Mouse (Mus musculus) forebrain, postnatal 0 days (tissue): Measurements from ENCODE around the gene Armh1. TPM values are rescaled to one million over a fixed set of nuclear protein-coding genes. Genes with fewer than 3 reads are reported as not detected.
A peak's percentile ranks its signal among the peaks of the same experiment; 100 is the strongest.

Experiments
- ATAC-seq: fragments of 200-750 bp; cut with Nextera tagmentation; 2 replicates; pipeline ENCODE4 v1.8.0; 2017; ENCODE audit warnings: mild to moderate bottlenecking, moderate library complexity
- DNase-seq: peaks from one replicate; pipeline ENCODE4 v3.0.0-alpha.2; 2015
- H3K27ac ChIP-seq: fragments of 300-500 bp; sonication (generic); 2 replicates; pipeline ENCODE4 v1.5.1; 2014; ENCODE audit warnings: low read depth, mild to moderate bottlenecking, antibody characterized with exemption, low read length, moderate library complexity, mixed read lengths
- H3K27me3 ChIP-seq: fragments of 300-500 bp; sonication (generic); 2 replicates; pipeline ENCODE4 v1.6.1; 2014; ENCODE audit warnings: mild to moderate bottlenecking, low read length, mixed read lengths; ENCODE audit not compliant: insufficient read depth
- H3K36me3 ChIP-seq: fragments of 300-500 bp; sonication (generic); 2 replicates; pipeline ENCODE4 v1.6.1; 2014; ENCODE audit warnings: mild to moderate bottlenecking, moderate library complexity; ENCODE audit not compliant: insufficient read depth
- H3K4me1 ChIP-seq: fragments of 300-500 bp; sonication (generic); 2 replicates; pipeline ENCODE4 v1.6.1; 2014; ENCODE audit warnings: antibody characterized with exemption; ENCODE audit not compliant: insufficient read depth
- H3K4me2 ChIP-seq: fragments of 300-500 bp; sonication (generic); 2 replicates; pipeline ENCODE4 v1.6.1; 2014; ENCODE audit warnings: low read depth, mild to moderate bottlenecking, moderate library complexity
- H3K4me3 ChIP-seq: fragments of 300-500 bp; sonication (generic); 2 replicates; pipeline ENCODE4 v1.5.1; 2014; ENCODE audit warnings: low read depth, low read length, mixed read lengths
- H3K9ac ChIP-seq: fragments of 300-500 bp; sonication (generic); 2 replicates; pipeline ENCODE4 v1.6.1; 2014; ENCODE audit warnings: mild to moderate bottlenecking
- H3K9me3 ChIP-seq: fragments of 300-500 bp; sonication (generic); 2 replicates; pipeline ENCODE4 v1.6.1; 2016; ENCODE audit warnings: low read length
- CTCF ChIP-seq: sonication (generic); IDR thresholded peaks from 2 replicates; pipeline ENCODE4 v1.5.1; 2016; ENCODE audit warnings: antibody characterized with exemption, control low read depth, low read depth
- WGBS: fragments of 180-500 bp; shearing (Covaris S2); extraction: QIAGEN DNeasy Blood & Tissue Kit; methylation state at CpG from one replicate; pipeline ENCODE4 v1.1.7; 2014; 5-methylcytosine and 5-hydroxymethylcytosine counted together
- polyA plus RNA-seq: library from polyadenylated mRNA; unstranded; fragments of >200 nt; fragmentation: Nextera tagmentation; extraction: Ambion mirVana; gene quantifications from 2 replicates; pipeline ENCODE4 v1.2.1, GENCODE M21; 2015
- total RNA-seq: library from RNA; depleted of rRNA; stranded (reverse); fragments of >200 nt; gene quantifications from 2 replicates; pipeline ENCODE4 v1.2.3, GENCODE M21; 2014

The Armh1 gene
- total and polyA plus RNA-seq, 2 experiments from 2014 or later, result 1.5 to 2.5 TPM

DNA sequence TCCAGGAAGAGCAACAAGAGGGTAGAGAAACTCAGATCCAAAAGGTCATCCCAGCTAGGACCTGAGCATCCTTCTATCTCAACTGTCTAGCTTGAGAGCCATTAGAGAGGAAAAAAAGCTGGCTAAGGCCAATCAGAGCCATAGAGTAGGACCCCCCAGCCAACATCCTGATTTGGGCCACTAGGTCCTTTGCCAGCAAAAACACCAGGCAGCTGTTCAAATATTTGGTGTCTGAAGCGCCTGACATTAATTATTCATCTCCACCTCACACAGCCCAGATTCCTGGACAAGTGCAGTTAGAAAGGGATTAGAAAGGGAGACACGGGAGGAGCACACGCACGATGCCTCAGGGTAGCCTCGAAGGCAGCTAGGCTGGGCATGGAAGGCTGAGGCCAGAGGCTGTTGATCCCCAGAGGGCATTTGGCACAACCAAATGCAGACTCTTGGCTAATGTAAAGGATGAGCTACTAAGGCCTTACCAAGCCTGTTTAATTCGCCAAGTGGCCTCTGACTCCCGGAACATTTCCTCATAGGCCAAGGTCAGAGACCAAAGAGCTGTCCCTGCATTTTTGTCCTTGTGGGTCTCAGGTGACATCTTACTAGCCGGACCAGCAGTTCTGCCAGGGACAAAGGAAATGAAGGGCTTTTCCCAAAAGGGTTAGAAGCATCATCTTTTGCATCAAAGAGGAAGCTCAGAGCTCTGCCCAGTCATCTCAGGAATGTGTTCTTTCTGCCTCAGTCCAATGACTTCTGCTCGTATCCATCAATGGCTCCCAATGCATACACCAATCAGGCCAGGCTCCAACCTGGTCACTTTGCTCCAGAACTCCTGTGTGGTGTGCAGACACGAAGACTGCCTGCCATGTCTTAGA lies 26.7 kb upstream of the Armh1 start:
- no peaks in the 10 kb centered on the region for H3K9me3 ChIP-seq
- no peak overlapping the region for H3K4me2 ChIP-seq
- TF ChIP-seq CTCF, result no peak
- WGBS, result 66% methylated on average over 10 of the region's 10 CpGs
- no peaks in the 10 kb centered on the region for H3K27me3 ChIP-seq
- H3K4me3 ChIP-seq, result no peak overlapping the region
- H3K4me1 ChIP-seq, result 0 out of 2 replicates have a peak, but pooled peaks cover 3% of the 10 kb centered on the region
- DNase-seq, result no peak
- H3K9ac ChIP-seq, result no peak overlapping the region
- ATAC-seq, result no peak
- peaks cover 65% of the 10 kb centered on the region for H3K36me3 ChIP-seq
- H3K27ac ChIP-seq, result no peak overlapping the region

DNA sequence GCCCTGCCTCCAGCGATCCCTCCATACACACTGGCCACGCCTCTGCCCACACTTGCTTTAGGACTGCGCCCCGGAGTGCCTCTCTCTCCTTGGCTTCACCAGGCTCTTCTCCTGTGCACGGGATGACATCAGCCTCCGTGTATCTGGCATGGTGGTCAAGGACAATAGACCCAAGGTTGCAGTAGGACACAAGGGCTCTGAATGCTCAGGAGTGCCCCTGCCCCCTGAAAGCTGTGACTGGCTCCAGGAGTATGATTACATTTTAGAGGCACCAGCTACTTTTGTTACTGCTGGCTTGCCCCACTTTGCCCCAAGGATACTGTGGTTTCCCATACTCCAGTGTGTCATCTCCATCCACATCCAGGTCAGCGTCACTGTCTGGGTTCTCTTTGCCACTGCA lies 25.8 kb upstream of the Armh1 start:
- no peaks in the 10 kb centered on the region for H3K27me3 ChIP-seq
- no peak for TF ChIP-seq CTCF
- 96% methylated on average over 7 of the region's 7 CpGs for WGBS
- no peaks in the 10 kb centered on the region for H3K9me3 ChIP-seq
- H3K4me2 ChIP-seq, result no peak overlapping the region
- DNase-seq (no peak), ATAC-seq (no peak)
- peaks cover 68% of the 10 kb centered on the region for H3K36me3 ChIP-seq
- no peaks in the 10 kb centered on the region for H3K4me1 ChIP-seq
- no peak overlapping the region for H3K27ac ChIP-seq
- no peak overlapping the region for H3K9ac ChIP-seq
- H3K4me3 ChIP-seq, result no peak overlapping the region

DNA sequence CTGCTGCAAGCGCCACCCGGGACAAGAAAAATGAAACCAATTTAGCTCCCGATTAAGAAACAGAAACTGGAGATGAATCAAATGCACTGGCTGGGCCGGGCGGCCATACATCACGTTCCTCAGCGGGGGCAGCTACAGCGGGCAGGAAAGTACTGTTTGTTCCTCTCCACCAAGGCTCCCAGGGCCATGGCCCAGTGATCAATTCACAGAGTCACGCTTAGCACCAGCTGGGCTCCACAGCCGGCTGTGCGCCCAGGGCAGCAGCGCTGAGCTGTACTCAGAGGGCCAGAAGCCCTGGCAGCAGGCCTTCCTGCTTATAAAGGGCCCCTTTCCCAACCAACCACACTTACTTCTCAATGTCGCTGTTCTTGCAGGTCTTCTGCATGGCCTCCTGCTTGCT lies 25.1 kb upstream of the Armh1 start:
- Histone ChIP-seq H3K27ac (no peak overlapping the region), H3K36me3 (peaks cover 68% of the 10 kb centered on the region), H3K27me3 (no peaks in the 10 kb centered on the region), H3K9me3 (no peaks in the 10 kb centered on the region), H3K4me1 (no peaks in the 10 kb centered on the region), H3K4me3 (no peak overlapping the region), H3K9ac (no peak overlapping the region), H3K4me2 (no peak overlapping the region)
- no peak for TF ChIP-seq CTCF
- ATAC-seq, result no peak
- DNase-seq, result no peak
- 92% methylated on average over 13 of the region's 13 CpGs for WGBS

DNA sequence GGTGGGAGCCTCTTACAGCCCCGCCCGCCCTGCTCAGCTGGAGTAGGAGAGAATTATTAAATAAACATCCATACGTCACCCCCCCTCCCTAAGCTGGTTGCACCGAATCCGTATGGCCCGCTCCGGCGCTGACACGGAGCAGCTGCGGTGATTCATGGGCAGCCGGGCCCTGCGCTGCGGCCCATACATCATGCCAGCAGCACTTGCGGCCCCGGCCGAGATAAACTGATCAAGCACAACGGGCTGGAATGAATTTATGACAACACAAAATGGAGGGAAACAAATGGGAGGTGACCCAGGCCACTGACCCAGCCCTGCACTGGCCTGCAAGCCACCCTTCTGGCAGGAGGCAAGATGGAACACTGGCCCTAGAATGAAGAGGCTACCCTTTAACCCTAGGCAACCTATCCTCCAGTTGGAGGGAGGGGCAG lies 24.4 kb upstream of the Armh1 start:
- Histone ChIP-seq H3K36me3 (peaks cover 69% of the 10 kb centered on the region), H3K4me1 (no peaks in the 10 kb centered on the region), H3K27me3 (no peaks in the 10 kb centered on the region), H3K27ac (no peak overlapping the region), H3K4me3 (no peak overlapping the region), H3K4me2 (no peak overlapping the region), H3K9ac (no peak overlapping the region), H3K9me3 (no peaks in the 10 kb centered on the region)
- TF ChIP-seq CTCF, result no peak
- ATAC-seq (no peak), DNase-seq (no peak)
- 97% methylated on average over 17 of the region's 17 CpGs for WGBS

DNA sequence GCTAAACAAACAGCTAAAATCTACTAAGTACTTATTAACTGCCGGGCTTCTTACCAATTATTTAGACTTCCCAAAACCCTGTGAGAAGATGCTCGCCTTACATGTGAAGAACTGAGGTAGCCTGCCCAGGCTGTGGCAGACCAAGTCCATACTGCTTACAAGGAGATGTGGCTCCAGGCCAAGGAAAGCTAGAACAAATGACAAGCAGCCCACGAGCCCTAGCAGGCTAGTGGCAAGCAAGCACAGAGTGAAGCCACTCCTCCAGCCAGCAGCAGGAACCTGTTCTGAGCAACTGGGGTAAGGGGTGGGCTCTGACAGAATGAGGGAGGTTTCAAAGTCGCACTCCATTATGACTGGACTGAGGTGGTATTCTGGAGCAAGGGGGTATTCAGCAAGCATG lies 22.8 kb upstream of the Armh1 start:
- Histone ChIP-seq H3K36me3 (peaks cover 70% of the 10 kb centered on the region), H3K4me2 (no peak overlapping the region), H3K4me3 (no peak overlapping the region), H3K27me3 (no peaks in the 10 kb centered on the region), H3K9ac (no peak overlapping the region), H3K27ac (no peak overlapping the region), H3K4me1 (no peaks in the 10 kb centered on the region), H3K9me3 (no peaks in the 10 kb centered on the region)
- WGBS, result 87% methylated on average over 4 of the region's 4 CpGs
- ATAC-seq (no peak), DNase-seq (no peak)
- no peak for TF ChIP-seq CTCF

DNA sequence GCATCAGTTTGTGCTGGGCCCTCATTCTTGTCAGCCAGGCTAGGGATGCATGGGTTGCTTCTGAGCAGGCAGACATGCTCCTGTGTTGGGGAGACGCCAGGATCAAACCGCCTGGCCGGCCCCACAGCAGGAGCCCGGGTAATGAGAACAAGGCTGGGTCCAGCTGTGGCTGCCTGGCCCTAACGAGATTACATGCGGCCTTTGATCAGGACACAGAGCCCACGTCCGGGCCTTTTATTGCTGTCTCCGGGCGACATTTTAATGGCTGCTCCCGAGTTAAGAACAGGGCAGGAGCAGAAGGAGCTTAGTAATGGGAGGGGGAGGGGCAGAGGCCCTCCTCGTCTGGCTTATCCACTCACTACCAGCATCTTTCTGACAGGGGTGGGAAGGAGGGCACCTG lies 20.5 kb upstream of the Armh1 start:
- H3K9ac ChIP-seq, result no peak overlapping the region
- H3K27ac ChIP-seq, result no peak overlapping the region; the same call in 1 of the 2 replicates
- WGBS, result 7% methylated on average over 12 of the region's 12 CpGs
- peaks cover 55% of the 10 kb centered on the region for H3K36me3 ChIP-seq
- TF ChIP-seq CTCF, result no peak
- ATAC-seq (no peak), DNase-seq (no peak)
- H3K4me3 ChIP-seq, result no peak overlapping the region
- no peaks in the 10 kb centered on the region for H3K9me3 ChIP-seq
- H3K4me1 ChIP-seq, result no peaks in the 10 kb centered on the region
- no peaks in the 10 kb centered on the region for H3K27me3 ChIP-seq
- H3K4me2 ChIP-seq, result no peak overlapping the region

DNA sequence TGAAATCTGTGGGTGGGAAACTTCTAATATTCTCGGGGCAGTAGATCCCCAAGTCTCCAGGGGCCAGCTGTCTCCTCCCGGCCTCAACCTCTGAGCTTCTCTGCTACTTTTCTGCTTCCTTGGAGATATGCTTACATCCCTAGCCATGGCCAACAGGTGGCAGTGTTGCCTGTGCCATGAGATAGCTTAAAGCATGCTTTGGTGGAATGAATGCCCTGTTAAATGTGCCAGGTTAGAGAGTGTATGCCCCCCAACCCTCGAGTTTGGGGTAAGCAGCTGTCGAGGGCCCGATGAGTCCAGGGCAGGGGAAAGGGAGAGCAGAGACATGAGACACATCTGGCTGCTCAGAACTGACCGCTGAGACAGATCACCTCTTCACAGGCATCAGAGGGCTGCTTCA lies 18.4 kb upstream of the Armh1 start:
- H3K9me3 ChIP-seq, result no peaks in the 10 kb centered on the region
- H3K27me3 ChIP-seq, result no peaks in the 10 kb centered on the region
- peaks cover 33% of the 10 kb centered on the region for H3K36me3 ChIP-seq
- H3K27ac ChIP-seq, result no peak overlapping the region
- no peak overlapping the region for H3K4me3 ChIP-seq
- DNase-seq, result peak; percentile 88
- ATAC-seq, result peak; percentile 82
- no peak overlapping the region for H3K4me2 ChIP-seq
- WGBS, result 6% methylated on average over 6 of the region's 6 CpGs
- no peak overlapping the region for H3K9ac ChIP-seq
- H3K4me1 ChIP-seq, result no peaks in the 10 kb centered on the region
- TF ChIP-seq CTCF, result peak; percentile 97
